Mouse (Mus musculus): ENCODE measurements at regions not wholly inside any gene's neighbourhood (a gene's known extent, or its start where the extent isn't known, plus 50 kb on each side); places are given as distances from the start of the nearest gene placed in this dataset.

- Histone ChIP-seq H3K4me1 (replicated peaks; ENCODE audit: control insufficient read depth, insufficient read depth, low read length) (no peaks in the 10 kb centered on the region), H3K4me2 (replicated peaks) (no peak overlapping the region), H3K27me3 (ENCODE audit: control insufficient read depth, insufficient read depth, low read length) (no peaks in the 10 kb centered on the region), H3K9ac (no peak overlapping the region), H3K27ac (no peak overlapping the region), H3K36me3 (replicated peaks; ENCODE audit: control insufficient read depth, insufficient read depth) (no peaks in the 10 kb centered on the region), H3K4me3 (replicated peaks; ENCODE audit: low read length) (no peak overlapping the region), H3K9me3 (ENCODE audit: control insufficient read depth, low read length) (no peaks in the 10 kb centered on the region)
- ATAC-seq (ENCODE audit: low FRiP score) (no peak), DNase-seq (ENCODE audit: low spot score) (no peak)
- 85% methylated on average over 12 of the region's 12 CpGs for WGBS
Observed at GRCm38 (mm10) chr6:31207231-31207630, 191.3 kb upstream of the Mkln1 start.

- Histone ChIP-seq H3K27me3 (ENCODE audit: control insufficient read depth, insufficient read depth, low read length) (no peaks in the 10 kb centered on the region), H3K9me3 (ENCODE audit: control insufficient read depth, low read length) (no peaks in the 10 kb centered on the region), H3K4me3 (replicated peaks; ENCODE audit: low read length) (no peak overlapping the region), H3K4me2 (replicated peaks) (no peak overlapping the region), H3K9ac (no peak overlapping the region), H3K27ac (no peak overlapping the region), H3K36me3 (replicated peaks; ENCODE audit: control insufficient read depth, insufficient read depth) (no peaks in the 10 kb centered on the region), H3K4me1 (replicated peaks; ENCODE audit: control insufficient read depth, insufficient read depth, low read length) (no peaks in the 10 kb centered on the region)
- 98% methylated on average over 6 of the region's 6 CpGs for WGBS
- no peak for ATAC-seq (ENCODE audit: low FRiP score)
- DNase-seq (ENCODE audit: low spot score) = no peak
Observed at GRCm38 (mm10) chr6:31208224-31208623, 190.3 kb upstream of the Mkln1 start.

GRCm38 (mm10) chr6:31209411-31210139 lies 189.0 kb upstream of the Mkln1 start:
- H3K36me3 ChIP-seq (replicated peaks; ENCODE audit: control insufficient read depth, insufficient read depth) = no peaks in the 10 kb centered on the region
- no peak for ATAC-seq (ENCODE audit: low FRiP score)
- no peak overlapping the region for H3K27ac ChIP-seq
- no peaks in the 10 kb centered on the region for H3K4me1 ChIP-seq (replicated peaks; ENCODE audit: control insufficient read depth, insufficient read depth, low read length)
- no peak overlapping the region for H3K9ac ChIP-seq
- no peaks in the 10 kb centered on the region for H3K9me3 ChIP-seq (ENCODE audit: control insufficient read depth, low read length)
- 88% methylated on average over 15 of the region's 15 CpGs for WGBS
- DNase-seq (ENCODE audit: low spot score) = no peak
- H3K27me3 ChIP-seq (ENCODE audit: control insufficient read depth, insufficient read depth, low read length) = no peaks in the 10 kb centered on the region
- H3K4me2 ChIP-seq (replicated peaks) = no peak overlapping the region
- H3K4me3 ChIP-seq (replicated peaks; ENCODE audit: low read length) = no peak overlapping the region

- H3K27me3 ChIP-seq (ENCODE audit: control insufficient read depth, insufficient read depth, low read length) = no peaks in the 10 kb centered on the region
- H3K4me3 ChIP-seq (replicated peaks; ENCODE audit: low read length) = no peak overlapping the region
- WGBS = 84% methylated on average over 7 of the region's 7 CpGs
- no peak for ATAC-seq (ENCODE audit: low FRiP score)
- H3K36me3 ChIP-seq (replicated peaks; ENCODE audit: control insufficient read depth, insufficient read depth) = no peaks in the 10 kb centered on the region
- no peak overlapping the region for H3K9ac ChIP-seq
- H3K27ac ChIP-seq = no peak overlapping the region
- no peaks in the 10 kb centered on the region for H3K9me3 ChIP-seq (ENCODE audit: control insufficient read depth, low read length)
- DNase-seq (ENCODE audit: low spot score) = no peak
- H3K4me1 ChIP-seq (replicated peaks; ENCODE audit: control insufficient read depth, insufficient read depth, low read length) = no peaks in the 10 kb centered on the region
- no peak overlapping the region for H3K4me2 ChIP-seq (replicated peaks)
Observed at GRCm38 (mm10) chr6:31210209-31210714, 188.3 kb upstream of the Mkln1 start.

GRCm38 (mm10) chr6:31211091-31211490 lies 187.4 kb upstream of the Mkln1 start:
- no peaks in the 10 kb centered on the region for H3K27me3 ChIP-seq (ENCODE audit: control insufficient read depth, insufficient read depth, low read length)
- no peak overlapping the region for H3K27ac ChIP-seq
- no peak overlapping the region for H3K9ac ChIP-seq
- WGBS = 93% methylated on average over 4 of the region's 4 CpGs
- no peaks in the 10 kb centered on the region for H3K9me3 ChIP-seq (ENCODE audit: control insufficient read depth, low read length)
- no peak for DNase-seq (ENCODE audit: low spot score)
- H3K4me1 ChIP-seq (replicated peaks; ENCODE audit: control insufficient read depth, insufficient read depth, low read length) = no peaks in the 10 kb centered on the region
- no peak for ATAC-seq (ENCODE audit: low FRiP score)
- no peaks in the 10 kb centered on the region for H3K36me3 ChIP-seq (replicated peaks; ENCODE audit: control insufficient read depth, insufficient read depth)
- no peak overlapping the region for H3K4me3 ChIP-seq (replicated peaks; ENCODE audit: low read length)
- H3K4me2 ChIP-seq (replicated peaks) = no peak overlapping the region

GRCm38 (mm10) chr6:31211616-31212015 lies 186.9 kb upstream of the Mkln1 start:
- 81% methylated on average over 5 of the region's 5 CpGs for WGBS
- Histone ChIP-seq H3K4me1 (replicated peaks; ENCODE audit: control insufficient read depth, insufficient read depth, low read length) (no peaks in the 10 kb centered on the region), H3K27me3 (ENCODE audit: control insufficient read depth, insufficient read depth, low read length) (no peaks in the 10 kb centered on the region), H3K4me3 (replicated peaks; ENCODE audit: low read length) (no peak overlapping the region), H3K9me3 (ENCODE audit: control insufficient read depth, low read length) (no peaks in the 10 kb centered on the region), H3K9ac (no peak overlapping the region), H3K27ac (no peak overlapping the region), H3K36me3 (replicated peaks; ENCODE audit: control insufficient read depth, insufficient read depth) (no peaks in the 10 kb centered on the region), H3K4me2 (replicated peaks) (no peak overlapping the region)
- DNase-seq (ENCODE audit: low spot score) = no peak
- no peak for ATAC-seq (ENCODE audit: low FRiP score)

- Histone ChIP-seq H3K4me3 (replicated peaks; ENCODE audit: low read length) (no peak overlapping the region), H3K9ac (no peak overlapping the region), H3K36me3 (replicated peaks; ENCODE audit: control insufficient read depth, insufficient read depth) (no peaks in the 10 kb centered on the region), H3K4me1 (replicated peaks; ENCODE audit: control insufficient read depth, insufficient read depth, low read length) (no peaks in the 10 kb centered on the region; the same call in 1 of the 2 replicates), H3K27me3 (ENCODE audit: control insufficient read depth, insufficient read depth, low read length) (no peaks in the 10 kb centered on the region), H3K27ac (no peak overlapping the region), H3K4me2 (replicated peaks) (no peak overlapping the region), H3K9me3 (ENCODE audit: control insufficient read depth, low read length) (no peaks in the 10 kb centered on the region)
- WGBS = 85% methylated on average over 7 of the region's 7 CpGs
- ATAC-seq (ENCODE audit: low FRiP score) (no peak), DNase-seq (ENCODE audit: low spot score) (no peak)
Observed at GRCm38 (mm10) chr6:31212080-31212479, 186.5 kb upstream of the Mkln1 start.

- 0 out of 2 replicates have a peak, but pooled peaks cover 2% of the 10 kb centered on the region for H3K27me3 ChIP-seq (ENCODE audit: control insufficient read depth, insufficient read depth, low read length)
- H3K4me3 ChIP-seq (replicated peaks; ENCODE audit: low read length) = no peak overlapping the region
- ATAC-seq (ENCODE audit: low FRiP score) (no peak), DNase-seq (ENCODE audit: low spot score) (no peak)
- H3K4me2 ChIP-seq (replicated peaks) = no peak overlapping the region
- peaks cover 2% of the 10 kb centered on the region for H3K4me1 ChIP-seq (replicated peaks; ENCODE audit: control insufficient read depth, insufficient read depth, low read length)
- no peak overlapping the region for H3K27ac ChIP-seq
- 80% methylated on average over 13 of the region's 13 CpGs for WGBS
- no peak overlapping the region for H3K9ac ChIP-seq
- H3K9me3 ChIP-seq (ENCODE audit: control insufficient read depth, low read length) = no peaks in the 10 kb centered on the region
- no peaks in the 10 kb centered on the region for H3K36me3 ChIP-seq (replicated peaks; ENCODE audit: control insufficient read depth, insufficient read depth)
Observed at GRCm38 (mm10) chr6:31212694-31213093, 185.8 kb upstream of the Mkln1 start.

GRCm38 (mm10) chr6:31213161-31213560 lies 185.4 kb upstream of the Mkln1 start:
- WGBS = 77% methylated on average over 4 of the region's 4 CpGs
- Histone ChIP-seq H3K4me3 (replicated peaks; ENCODE audit: low read length) (no peak overlapping the region), H3K27me3 (ENCODE audit: control insufficient read depth, insufficient read depth, low read length) (peaks cover 6% of the 10 kb centered on the region), H3K27ac (no peak overlapping the region), H3K4me2 (replicated peaks) (no peak overlapping the region), H3K9me3 (ENCODE audit: control insufficient read depth, low read length) (no peaks in the 10 kb centered on the region), H3K36me3 (replicated peaks; ENCODE audit: control insufficient read depth, insufficient read depth) (no peaks in the 10 kb centered on the region), H3K4me1 (replicated peaks; ENCODE audit: control insufficient read depth, insufficient read depth, low read length) (peaks cover 6% of the 10 kb centered on the region), H3K9ac (no peak overlapping the region)
- DNase-seq (ENCODE audit: low spot score) = no peak
- no peak for ATAC-seq (ENCODE audit: low FRiP score)
